Mouse (Mus musculus) T-helper 17 cell (primary cell): Measurements from ENCODE around the gene Dnmt3c.
"Not testable (repeated sequence)": the region's sequence is repeated elsewhere in the genome, so short reads cannot be mapped to it uniquely, and the experiment has no call there.

Source experiments
- in situ Hi-C, 2 experiments: fragments of 300-600 bp; cut with MboI, MseI; formaldehyde crosslinking; loops; 1 replicate in 1 of 2; 2 replicates in 1 of 2; pipeline ENCODE4 v1.15.1; 2025; ENCODE audit warnings: high pct_unique_total_duplicates in 2 of 2

Gene Dnmt3c

GRCm38 (mm10) chr2:153717861-153718260 lies 21.4 kb downstream of the Dnmt3c start:
- in situ Hi-C loops = not testable (repeated sequence)

- in situ Hi-C loops = no loop called here
Measured at GRCm38 (mm10) chr2:153723098-153723497, 26.6 kb downstream of the Dnmt3c start.

- in situ Hi-C loops = no loop called here
Measured at GRCm38 (mm10) chr2:153724424-153724823, 28.0 kb downstream of the Dnmt3c start.

- in situ Hi-C loops = loop anchor here in 1 of 2 experiments (5.0 kb wide), 1 partner anchor 43 kb away; no protein-coding TSS in a partner anchor
Measured at GRCm38 (mm10) chr2:153724871-153725270, 28.4 kb downstream of the Dnmt3c start.

GRCm38 (mm10) chr2:153725291-153725690 lies 28.8 kb downstream of the Dnmt3c start:
- in situ Hi-C loops = loop anchor here in 1 of 2 experiments (5.0 kb wide), 1 partner anchor 43 kb away; no protein-coding TSS in a partner anchor

- in situ Hi-C loops = no loop called here
Measured at GRCm38 (mm10) chr2:153734033-153734432, 37.6 kb downstream of the Dnmt3c start.

- in situ Hi-C loops = no loop called here
Measured at GRCm38 (mm10) chr2:153740500-153741436, 44.3 kb downstream of the Dnmt3c start, which contains the start of gene Mapre1. Gene Mapre1 (plus strand): TSS chr2:153741274.

- in situ Hi-C loops = no loop called here
Measured at GRCm38 (mm10) chr2:153741437-153742065, 45.1 kb downstream of the Dnmt3c start.

- in situ Hi-C loops = no loop called here
Measured at GRCm38 (mm10) chr2:153747994-153748393, 51.5 kb downstream of the Dnmt3c start.

GRCm38 (mm10) chr2:153750363-153750762 lies 53.9 kb downstream of the Dnmt3c start:
- in situ Hi-C loops = no loop called here

GRCm38 (mm10) chr2:153762121-153762520 lies 65.7 kb downstream of the Dnmt3c start:
- in situ Hi-C loops = no loop called here

GRCm38 (mm10) chr2:153767484-153767883 lies 71.0 kb downstream of the Dnmt3c start:
- in situ Hi-C loops = no loop called here

GRCm38 (mm10) chr2:153768881-153769280 lies 72.4 kb downstream of the Dnmt3c start:
- in situ Hi-C loops = no loop called here

- in situ Hi-C loops = no loop called here
Measured at GRCm38 (mm10) chr2:153772950-153773349, 76.5 kb downstream of the Dnmt3c start.

- in situ Hi-C loops = no loop called here
Measured at GRCm38 (mm10) chr2:153775472-153775871, 79.0 kb downstream of the Dnmt3c start.

GRCm38 (mm10) chr2:153778638-153779362 lies 82.3 kb downstream of the Dnmt3c start:
- in situ Hi-C loops = no loop called here
